Mouse (Mus musculus): ENCODE measurements around the gene Neurl4.
"Not testable (repeated sequence)": the region's sequence is repeated elsewhere in the genome, so short reads cannot be mapped to it uniquely, and the experiment has no call there.

Gene Neurl4

DNA sequence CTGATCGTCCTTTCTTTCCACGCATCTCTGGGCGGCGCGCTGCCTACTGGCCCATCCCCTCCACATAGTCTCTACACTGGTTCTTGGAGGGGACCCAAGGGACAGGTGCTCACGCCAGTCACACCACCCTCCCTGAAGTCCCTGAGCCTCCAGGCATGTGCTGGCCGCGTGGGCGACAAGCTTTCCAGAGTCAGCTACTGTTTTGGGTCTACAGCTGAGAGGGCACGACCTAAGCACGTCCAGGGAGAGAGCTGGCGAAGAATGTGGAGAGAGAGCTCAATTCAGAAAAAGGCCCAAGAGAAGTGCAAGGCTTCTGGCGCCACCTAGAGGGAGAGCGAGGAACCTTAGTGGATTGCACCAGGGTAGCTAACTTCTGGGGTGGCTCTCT, 47.9 kb downstream of the Neurl4 start:
- DNase-seq (ENCODE audit: extremely low read depth, insufficient read length, low spot score) = peak; percentile 67

DNA sequence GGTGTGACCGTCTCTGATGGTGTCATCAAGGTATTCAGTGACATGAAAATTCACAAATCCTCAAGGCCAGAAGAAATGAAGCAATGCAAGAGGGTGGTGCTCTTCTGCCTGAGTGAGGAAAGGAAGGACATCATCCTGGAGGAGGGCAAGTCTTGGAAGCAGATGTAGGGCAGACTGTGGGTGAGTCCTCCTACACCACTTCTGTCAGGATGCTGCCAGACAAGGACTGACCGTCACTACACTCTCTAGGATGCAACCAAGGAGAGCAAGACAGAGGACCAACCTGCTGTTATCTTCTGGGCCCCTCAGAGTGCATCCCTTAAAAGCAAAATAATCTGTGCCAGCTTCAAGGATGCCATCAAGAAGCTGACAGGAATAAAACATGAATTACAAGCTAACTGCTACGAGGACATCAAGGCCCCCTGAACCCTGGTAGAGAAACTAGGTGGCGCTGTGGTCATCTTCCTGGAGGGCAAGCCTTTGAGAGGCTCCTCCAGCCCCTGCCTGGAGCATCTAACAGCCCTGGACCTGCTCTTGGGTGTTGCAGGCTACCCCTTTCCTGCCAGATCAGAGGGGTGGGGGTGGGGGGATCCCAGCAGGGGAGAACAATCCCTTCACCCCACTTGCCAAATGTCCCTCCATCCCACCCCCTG, 50.1 kb downstream of the Neurl4 start:
- DNase-seq (ENCODE audit: extremely low read depth, insufficient read length, low spot score) = no peak

DNA sequence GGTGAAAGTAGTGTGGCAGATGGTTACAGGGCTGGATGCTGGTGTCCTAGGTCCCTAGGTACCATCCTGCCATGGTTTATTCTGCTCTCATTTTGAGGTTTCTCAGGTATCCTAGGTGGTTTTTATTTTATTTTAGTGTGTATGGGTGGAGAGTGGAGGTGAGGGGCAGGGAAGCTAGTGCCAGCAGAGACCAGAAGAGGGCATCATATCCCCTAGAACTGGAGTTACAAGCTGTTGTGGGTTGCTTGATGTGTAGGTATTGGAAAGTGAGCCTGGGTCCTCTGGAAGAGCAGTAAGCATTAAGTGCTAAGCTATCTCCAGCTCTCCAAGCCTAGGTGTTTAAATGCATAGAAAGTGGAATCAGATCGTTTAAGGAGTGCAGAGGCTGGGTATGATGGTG, 51.4 kb downstream of the Neurl4 start:
- no peak for DNase-seq (ENCODE audit: extremely low read depth, insufficient read length, low spot score)

DNA sequence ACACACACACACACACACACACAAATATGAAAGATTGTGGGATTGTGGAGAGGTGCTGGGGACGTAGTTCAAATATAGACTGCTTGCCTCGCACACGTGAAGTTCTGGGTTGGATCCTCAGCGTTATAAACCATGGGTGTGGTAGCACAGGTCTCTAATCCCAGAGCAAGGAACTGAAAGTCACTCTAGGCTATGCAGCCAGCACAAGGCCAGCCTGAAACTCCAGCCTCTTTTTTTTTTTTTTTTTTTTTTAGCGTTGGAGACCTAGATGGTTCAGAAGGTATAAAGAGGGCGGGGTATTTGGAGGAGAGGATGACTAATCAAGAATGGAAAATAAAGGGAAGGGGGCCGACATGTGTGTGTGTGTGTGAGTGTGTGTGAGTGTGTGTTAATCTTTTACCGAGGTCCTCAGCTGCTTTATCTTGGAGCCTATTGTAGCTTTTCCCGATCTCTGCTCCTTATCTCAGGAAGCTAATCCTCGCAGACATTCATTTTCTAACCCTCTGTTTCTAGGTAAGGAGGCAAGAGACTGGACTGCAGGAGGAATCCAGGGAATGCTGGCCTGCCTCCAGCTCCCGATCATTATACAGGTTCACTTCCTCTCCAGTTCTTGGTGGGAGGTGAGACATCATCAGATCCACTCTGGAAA, 52.5 kb downstream of the Neurl4 start:
- DNase-seq (ENCODE audit: extremely low read depth, insufficient read length, low spot score) = no peak

DNA sequence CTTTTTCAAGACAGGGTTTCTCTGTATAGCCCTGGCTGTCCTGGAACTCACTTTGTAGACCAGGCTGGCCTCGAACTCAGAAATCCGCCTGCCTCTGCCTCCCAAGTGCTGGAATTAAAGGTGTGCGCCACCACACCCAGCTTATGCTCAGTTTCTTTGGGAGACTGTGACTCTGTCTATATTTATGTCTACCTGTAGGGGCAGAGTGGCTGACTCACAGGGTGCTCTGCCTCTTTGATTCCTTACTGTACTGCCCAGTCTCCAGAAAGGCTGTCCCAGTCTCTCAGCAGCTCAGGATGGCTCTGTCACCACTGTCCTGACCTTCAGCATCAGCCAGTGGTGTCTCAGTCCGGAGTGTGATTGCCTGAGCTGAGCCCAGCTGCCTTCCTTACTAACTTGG, 54.7 kb downstream of the Neurl4 start:
- DNase-seq (ENCODE audit: extremely low read depth, insufficient read length, low spot score) = not testable (repeated sequence)

DNA sequence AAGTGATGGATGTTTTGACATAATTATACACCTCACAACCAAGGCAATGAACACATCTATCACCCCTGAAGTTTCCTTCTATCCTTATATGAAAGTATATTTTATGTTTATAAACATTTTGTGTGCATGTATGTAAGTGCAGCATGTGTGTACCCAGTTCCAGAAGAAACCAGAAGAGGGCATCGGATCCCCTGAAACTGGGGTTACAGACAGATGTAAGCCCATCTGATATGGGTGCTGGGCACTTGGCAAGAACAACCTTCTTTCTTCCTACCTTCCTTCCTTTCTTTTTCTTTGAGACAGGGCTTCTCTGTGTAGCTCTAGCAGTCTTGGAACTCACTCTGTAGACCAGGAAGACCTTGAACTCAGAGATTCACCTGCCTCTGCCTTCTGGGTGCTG, 55.3 kb downstream of the Neurl4 start:
- DNase-seq (ENCODE audit: extremely low read depth, insufficient read length, low spot score) = no peak

DNA sequence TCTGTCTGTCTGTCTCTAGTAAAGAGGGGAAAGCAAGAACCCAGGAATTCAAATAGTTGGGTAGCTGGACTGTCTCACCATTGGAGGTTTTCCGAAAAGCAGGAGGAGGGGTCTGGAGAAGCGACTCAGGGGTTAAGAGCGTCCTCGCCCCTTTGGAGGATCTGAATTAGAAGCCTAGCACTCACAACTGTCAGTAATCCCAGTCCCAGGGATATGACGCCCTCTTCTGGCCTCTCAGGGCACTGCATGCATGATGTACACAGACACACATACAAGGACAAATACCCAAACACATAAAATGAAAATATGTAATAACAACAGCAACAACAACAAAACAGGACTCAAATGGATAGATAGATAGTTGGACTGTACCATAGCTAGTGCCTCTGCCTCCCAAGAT, 59.7 kb downstream of the Neurl4 start:
- no peak for DNase-seq (ENCODE audit: extremely low read depth, insufficient read length, low spot score)

DNA sequence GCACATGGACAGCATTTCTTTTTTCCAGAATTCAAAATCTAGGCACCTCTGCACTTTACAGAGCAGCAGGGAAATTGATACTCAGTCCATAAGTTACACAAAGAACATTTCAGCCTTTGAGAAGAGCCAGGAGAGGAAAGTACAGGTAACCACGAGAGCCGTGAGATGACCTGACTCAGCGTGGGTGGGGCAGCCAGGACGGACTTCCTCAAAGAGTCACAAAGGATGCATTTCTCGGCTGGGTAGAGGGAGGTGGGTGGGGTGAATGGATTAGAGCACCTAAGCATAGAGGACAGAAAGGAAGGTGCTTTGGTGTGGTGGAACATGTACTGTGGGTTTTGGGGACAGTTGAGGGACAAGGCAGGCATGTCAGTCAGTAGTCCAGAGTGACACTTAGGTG, 61.0 kb downstream of the Neurl4 start:
- no peak for DNase-seq (ENCODE audit: extremely low read depth, insufficient read length, low spot score)
